Mouse (Mus musculus): Measurements from ENCODE around the gene Idi1. TPM values are rescaled to one million over a fixed set of nuclear protein-coding genes. Genes with fewer than 3 reads are reported as not detected.

Idi1 gene
- 3.1 TPM for polyA plus RNA-seq (2015; fragmentation: Illumina TruSeq; extraction: RNeasy Lipid Tissue Mini Kit (QIAGEN cat#74804); ENCODE audit: insufficient read depth, low read depth, low replicate concordance)

DNA sequence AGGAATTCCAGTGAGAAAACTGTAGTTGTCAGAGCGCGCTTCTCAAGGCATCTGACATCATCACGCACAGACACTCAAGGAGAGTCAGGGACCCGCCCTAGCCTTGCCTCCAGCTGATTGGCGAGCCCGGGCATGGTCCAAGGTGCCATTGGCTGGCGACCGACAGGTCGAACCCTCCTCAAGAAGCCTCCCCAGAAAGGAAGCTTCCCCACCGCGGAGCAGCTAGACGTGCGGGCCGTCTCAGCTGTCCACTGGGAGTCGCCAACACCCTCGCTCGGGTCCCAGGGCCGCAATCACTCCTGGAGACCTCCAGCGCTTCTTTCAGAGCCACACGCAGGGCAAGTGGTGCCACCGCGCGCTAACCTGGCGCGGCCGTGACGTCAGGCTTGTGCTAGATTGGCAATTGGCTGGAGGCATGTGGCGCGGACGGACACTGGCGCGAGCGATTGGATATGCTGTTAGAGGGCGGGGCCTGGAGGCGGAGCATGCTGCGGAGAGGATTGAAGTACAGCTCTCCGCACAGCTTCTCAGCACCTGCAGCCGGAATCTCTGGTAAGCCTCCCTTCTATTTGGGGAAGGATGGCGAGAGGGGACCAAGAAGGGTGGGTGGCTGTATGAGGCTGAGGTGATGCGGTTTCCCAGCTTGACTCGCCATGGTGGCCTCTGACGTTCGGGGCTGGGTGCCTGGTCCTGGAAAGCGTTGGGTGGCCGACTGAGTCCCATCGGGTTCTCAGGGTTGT lies at the start of gene Idi1:
TSS of gene Idi1 (plus strand) at position 57 of the 740 bp plus-strand sequence.

DNA sequence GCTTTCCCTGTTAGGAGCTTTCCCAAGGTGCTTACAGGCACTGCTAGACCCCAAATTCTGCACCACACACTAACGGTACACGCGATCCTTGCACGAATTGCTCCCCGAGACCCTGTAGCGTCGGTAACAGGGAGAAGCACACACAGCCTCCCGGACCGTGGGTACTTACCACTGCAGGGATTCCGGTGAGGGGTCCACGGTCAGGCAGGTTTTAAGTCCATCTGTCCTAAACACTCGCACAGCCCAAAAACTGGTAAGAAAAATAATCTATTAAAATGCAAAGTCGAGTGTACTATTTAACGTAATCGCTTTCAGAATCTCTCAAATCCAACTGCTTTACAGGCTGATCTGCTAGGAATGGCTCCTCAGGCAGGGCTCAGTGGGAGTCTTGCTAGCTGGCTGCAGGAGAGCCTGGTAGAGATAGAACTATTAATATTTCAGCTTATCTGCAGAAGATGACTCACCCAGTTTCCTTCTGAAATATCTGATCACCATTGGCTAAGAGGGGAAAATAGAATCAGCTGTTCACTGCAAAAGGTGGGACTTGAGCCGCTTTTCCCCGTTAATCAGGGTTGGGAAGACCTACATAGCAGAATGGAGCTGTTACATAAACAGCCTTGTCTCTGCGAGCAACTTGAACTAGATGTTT lies 13.9 kb upstream of the Idi1 start, which contains the start of gene Wdr37:
TSS of gene Wdr37 (minus strand) at position 596 of the 649 bp plus-strand sequence.

Other genes with a start within 250 kb of the Idi1 start
- gene Wdr37, start 13.6 kb upstream of the Idi1 start, polyA plus RNA-seq (2015; fragmentation: Illumina TruSeq; extraction: RNeasy Lipid Tissue Mini Kit (QIAGEN cat#74804); ENCODE audit: insufficient read depth, low read depth, low replicate concordance): 8.4 TPM
- not detected for gene Gm9745, start 62.7 kb downstream of the Idi1 start, polyA plus RNA-seq (2015; fragmentation: Illumina TruSeq; extraction: RNeasy Lipid Tissue Mini Kit (QIAGEN cat#74804); ENCODE audit: insufficient read depth, low read depth, low replicate concordance)
- not detected for gene Idi2, start 67.4 kb downstream of the Idi1 start, polyA plus RNA-seq (2015; fragmentation: Illumina TruSeq; extraction: RNeasy Lipid Tissue Mini Kit (QIAGEN cat#74804); ENCODE audit: insufficient read depth, low read depth, low replicate concordance)
- 6.7 TPM for gene Gtpbp4, start 110.6 kb downstream of the Idi1 start, polyA plus RNA-seq (2015; fragmentation: Illumina TruSeq; extraction: RNeasy Lipid Tissue Mini Kit (QIAGEN cat#74804); ENCODE audit: insufficient read depth, low read depth, low replicate concordance)
- 9.7 TPM for gene Larp4b, start 208.4 kb downstream of the Idi1 start, polyA plus RNA-seq (2015; fragmentation: Illumina TruSeq; extraction: RNeasy Lipid Tissue Mini Kit (QIAGEN cat#74804); ENCODE audit: insufficient read depth, low read depth, low replicate concordance)

Data from pancreas, adult 10 weeks (tissue).